Mouse (Mus musculus): ENCODE results near the gene Rbpms2.

Gene Rbpms2

GRCm38 (mm10) chr9:65697356-65697755, 67.9 kb downstream of the Rbpms2 start:
- no peak for DNase-seq (ENCODE audit: low read depth)

- no peak for DNase-seq (ENCODE audit: low read depth)
Observed at GRCm38 (mm10) chr9:65697992-65698391, 68.5 kb downstream of the Rbpms2 start.

GRCm38 (mm10) chr9:65700504-65700903, 71.1 kb downstream of the Rbpms2 start:
- DNase-seq (ENCODE audit: low read depth) = no peak

DNA sequence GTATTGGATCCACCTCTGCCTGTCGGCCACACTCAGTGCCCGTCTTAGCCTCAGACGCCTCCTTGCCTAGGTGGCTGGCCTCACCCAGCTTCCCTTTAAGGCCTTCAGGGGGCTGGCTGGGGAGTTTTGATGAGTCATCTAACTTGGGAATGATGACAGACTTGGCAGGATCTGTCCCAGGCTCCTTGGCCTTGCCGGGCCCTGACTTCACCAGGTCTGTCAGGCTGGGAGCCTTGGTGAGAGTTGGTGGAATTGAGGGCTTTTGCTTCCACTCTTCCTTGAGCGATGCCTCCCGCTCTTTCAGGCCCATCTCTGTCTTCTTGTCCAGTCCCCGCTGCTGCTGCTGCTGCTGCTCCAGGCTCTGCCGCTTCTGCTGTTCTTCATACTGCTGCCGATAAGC, 72.8 kb downstream of the Rbpms2 start:
- no peak for DNase-seq (ENCODE audit: low read depth)

DNA sequence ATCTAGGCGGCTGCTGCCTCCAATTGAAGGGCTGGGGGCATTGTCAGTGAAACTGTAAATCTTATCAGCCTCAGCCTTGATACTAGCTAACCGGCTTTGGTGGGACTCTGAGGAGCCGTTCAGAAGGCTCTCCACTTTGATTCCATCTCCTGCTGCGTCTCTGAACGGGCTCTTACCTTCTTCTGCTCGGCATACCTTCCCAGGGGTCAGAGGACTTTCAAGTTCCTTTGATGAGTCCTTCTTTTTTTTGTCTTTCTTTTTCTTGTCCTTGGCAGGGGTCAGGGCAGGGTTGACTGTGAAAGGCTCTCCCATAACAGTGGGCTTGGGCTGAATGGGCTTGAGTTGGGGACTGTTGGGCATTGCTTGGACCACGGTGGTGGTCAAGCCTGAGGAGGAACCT, 73.8 kb downstream of the Rbpms2 start:
- DNase-seq (ENCODE audit: low read depth) = no peak

- no peak for DNase-seq (ENCODE audit: low read depth)
Observed at GRCm38 (mm10) chr9:65703926-65704595, 74.6 kb downstream of the Rbpms2 start.
